Mouse (Mus musculus) urinary bladder, postnatal 10 days (tissue): ENCODE results near the gene Ccdc181.

Experiments used
- DNase-seq: peaks from one replicate; pipeline ENCODE4 v3.0.0; 2022; ENCODE audit warnings: low spot score

The Ccdc181 gene

DNA sequence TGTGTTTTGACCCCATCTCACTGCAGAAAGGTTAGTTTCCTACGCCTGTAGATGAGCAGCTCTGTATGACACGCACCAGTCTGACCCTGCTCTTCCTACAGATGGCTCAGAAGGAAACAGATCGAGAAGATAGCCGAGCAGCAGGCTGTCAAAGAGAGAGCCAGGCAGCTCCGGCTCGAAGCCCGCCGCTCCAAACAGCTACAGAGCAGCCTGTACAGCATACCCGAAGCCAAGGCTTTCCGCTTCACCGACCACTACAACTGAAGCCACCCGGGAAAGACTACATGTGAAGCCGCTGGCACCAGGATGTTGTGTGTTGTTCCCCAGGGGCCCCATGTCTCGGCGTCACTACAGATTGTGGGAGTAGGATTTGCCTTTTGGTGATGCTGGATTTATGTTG, 12.0 kb downstream of the Ccdc181 start:
- no peak for DNase-seq

DNA sequence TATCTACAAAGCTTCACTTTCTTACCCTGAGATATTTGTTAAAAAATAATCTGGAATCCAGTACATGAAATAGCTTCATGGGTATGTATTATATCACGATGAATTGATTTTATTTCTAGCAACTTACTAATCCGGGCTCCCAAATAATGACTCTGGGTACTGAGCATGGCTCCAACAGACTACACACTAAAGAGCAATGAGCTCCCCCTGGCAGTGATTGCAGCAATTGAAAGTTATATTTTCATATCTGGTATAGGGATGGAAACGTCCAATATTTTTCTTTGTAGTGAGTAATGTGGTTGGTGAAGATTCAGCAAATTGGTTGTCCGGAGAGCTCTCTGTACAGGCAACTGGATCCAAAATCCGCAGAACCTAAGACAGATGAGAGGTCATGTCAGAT, 16.7 kb downstream of the Ccdc181 start:
- no peak for DNase-seq

DNA sequence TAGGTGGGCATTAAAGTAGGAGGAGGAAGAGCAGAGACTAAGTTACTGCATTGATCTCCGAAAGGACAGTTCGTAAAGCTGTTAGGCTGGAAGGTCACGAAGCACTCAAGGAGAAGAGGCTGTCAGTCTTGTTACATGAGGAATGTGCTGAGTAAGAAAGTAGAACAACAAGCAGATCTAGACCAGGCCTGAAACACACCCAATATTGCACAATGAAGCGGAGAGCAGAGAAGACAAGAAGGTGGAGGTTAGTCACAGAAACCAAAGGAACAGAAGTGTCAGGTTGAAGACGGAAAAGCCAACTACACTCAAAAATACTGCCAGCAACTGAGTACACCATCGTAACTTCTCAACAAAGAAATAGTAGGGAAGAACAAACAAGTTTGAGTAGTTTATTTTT, 18.7 kb downstream of the Ccdc181 start:
- DNase-seq, result no peak

DNA sequence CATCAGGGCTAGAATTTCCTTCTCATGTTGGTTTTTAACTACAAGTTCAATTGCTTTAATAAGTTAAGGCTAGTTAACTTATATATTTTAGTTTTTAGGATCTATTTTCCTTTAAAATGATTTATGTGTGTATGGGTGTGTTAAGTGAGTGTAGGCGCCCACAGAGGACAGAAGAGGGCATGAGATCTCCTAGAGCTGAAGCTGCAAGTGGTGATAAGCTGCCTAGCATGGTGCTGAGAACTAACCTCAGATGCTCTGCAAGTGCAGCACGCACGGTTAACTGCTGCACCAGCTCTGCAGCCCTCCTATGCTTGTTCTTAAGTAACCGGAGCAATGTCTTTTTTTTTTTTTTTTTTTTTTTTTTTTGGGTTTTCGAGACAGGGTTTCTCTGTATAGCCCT, 21.1 kb downstream of the Ccdc181 start:
- DNase-seq, result no peak

DNA sequence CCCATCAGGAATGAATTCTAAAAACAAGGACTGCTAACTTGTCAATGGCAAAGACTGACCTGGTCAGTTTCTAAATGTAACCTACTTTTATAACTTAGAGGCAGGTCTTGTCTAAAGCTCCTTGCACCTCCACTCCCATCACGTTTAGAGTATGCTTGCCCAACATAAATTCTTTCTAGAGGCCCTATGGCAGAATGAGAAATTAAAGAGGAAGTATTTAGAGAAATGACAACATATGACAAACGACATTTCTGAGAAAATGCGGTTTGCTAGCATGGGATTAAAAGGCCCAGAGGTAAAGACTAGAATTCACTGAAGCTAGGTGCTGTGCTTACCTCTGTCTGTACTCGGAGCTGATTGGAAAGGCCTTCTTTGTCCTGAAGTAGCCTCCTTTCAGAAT, 26.6 kb downstream of the Ccdc181 start:
- no peak for DNase-seq

DNA sequence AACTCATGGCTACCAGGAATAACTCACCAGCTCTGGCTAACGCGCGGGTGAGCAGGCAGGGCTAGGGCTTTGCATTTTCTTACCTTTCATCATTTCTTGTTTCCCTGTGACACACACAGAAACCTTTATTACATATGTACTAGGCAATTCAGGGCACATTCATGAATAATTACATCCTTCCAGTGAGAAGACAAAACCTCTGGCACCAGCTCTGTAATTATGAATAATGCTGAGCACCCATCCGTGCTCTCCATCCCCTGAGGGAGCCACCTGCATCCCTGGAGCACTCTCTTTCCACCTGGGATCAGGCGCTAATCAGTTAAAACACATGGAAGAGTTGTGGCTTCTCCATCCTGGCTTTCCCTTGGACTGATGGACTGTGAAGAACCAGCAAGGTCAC, 28.4 kb downstream of the Ccdc181 start, which contains the start of gene Nme7:
TSS of gene Nme7 (plus strand) at position 301 of the 400 bp plus-strand sequence.
- DNase-seq, result no peak

DNA sequence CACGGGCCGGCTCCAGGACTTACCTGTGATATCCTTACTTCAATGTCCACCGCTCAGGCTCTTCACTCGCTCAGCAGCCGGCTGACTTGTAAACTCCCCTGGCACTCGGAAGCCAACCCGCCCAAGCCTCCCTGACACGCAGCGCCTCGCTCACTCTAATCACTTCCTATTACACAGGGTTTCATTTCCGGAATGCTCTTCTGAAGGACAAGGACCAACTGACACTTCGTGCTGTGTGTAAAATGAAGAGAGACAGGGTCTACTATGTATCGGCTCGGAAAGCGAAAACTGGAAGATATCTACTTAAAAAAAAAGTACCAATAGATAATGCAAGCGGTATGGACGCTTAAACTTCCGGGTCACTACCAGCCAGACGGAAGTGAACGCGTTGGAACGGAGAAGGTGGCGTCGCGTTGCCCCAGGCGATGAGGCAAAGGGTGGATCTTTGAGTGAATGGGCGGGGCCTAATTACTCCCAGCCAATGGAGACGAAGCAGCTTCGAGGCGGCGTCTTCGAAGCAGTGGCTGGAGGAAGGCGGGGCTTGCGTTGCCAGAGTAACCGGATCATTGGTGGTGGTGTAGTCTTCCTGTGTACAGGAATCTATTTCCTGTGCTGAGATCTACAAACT, 31.9 kb downstream of the Ccdc181 start, which contains the start of gene Blzf1:
TSS of gene Blzf1 (minus strand) at position 366 of the 628 bp plus-strand sequence.
- DNase-seq, result peak; percentile 92

DNA sequence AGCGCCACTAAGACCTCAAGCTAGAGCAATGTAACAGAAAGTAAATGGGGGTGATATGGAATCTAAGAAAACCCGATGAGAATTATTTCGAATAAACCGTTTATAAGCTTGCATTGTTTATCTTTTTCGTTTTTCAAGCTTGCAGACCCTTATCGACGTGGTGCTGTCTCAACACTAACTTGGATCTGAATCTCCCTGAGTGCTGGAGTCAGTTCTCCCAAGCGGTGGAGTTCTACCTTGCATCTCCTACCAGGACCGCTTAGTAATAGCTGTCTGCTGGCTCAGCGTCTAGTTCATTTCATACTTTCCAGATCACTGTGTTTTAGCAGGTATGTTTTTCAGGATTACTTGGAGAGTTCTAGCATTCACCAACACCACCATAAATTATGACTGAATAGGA, 32.5 kb downstream of the Ccdc181 start:
- DNase-seq, result no peak

DNA sequence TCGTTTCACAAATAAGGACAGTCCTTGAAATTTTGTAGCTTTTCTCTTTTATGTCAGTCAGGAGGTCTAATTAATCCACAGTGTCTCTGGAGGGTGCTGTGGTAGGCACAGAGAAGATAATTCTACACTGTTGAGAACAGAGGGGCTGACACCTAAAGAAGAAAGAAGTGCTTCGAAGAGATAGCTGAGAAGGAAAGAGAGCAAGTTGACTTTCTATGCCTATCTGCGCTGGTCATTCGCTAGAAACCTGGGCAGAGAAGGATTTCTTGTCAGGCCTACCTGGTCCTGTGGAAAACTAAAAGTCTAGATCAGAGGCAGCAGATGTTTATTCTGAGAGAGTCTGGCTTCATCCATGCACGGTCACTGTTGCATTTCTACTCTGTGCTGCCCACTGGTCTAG, 38.7 kb downstream of the Ccdc181 start:
- no peak for DNase-seq

DNA sequence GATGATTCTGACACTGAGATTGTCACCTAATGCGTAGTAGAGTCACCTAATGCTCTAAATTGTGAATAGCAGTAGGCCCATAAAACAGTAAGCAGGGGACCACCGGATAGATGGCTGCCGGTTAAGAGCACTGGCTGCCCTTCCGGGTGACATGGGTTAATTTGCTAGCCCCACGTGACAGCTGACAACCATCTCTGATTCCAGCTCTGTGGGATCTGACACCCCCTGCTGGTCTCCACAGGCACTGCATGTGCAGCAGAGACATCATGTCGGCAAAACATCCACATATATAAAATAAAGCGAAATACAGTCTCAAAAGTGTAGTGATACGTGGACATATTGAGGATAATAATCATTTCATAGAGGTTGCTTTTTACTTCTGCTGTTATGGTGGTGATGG, 39.9 kb downstream of the Ccdc181 start:
- no peak for DNase-seq

DNA sequence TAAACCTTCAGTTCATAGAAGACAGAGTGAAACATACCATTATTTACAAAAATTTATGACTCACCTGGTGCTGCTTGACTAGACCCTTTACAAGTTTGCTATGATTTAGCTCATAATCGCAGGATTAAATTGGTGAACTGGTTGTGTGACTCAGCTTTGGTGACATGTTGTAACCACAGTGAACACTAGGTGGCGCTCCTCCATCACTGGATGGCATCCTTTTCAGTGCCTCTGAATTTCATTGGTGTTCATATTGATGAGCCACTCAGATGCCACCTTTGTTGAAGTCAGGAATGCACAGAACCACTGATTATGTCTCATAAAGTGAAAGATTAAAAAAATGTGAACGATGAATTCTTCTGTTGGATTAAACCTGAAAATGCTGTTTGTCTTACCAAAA, 41.3 kb downstream of the Ccdc181 start:
- DNase-seq, result no peak

DNA sequence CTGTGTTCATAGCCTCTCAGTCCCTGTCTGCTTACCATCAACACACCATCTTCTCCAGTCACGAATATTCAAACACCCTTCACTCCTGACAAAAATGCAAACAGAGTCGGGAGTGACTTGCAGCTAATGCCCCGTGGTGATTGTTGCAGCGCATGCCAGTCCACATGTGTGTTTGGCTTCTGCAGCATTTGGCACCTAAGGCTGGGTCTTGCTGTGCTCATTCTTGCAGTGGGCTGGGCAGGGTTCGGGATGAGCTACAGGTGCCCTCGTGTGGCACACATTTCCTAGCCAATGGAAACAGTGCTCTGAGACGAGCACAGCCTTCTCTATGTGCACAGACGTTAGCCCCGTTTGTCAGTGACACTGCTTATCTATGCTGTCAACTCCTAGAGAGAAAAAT, 41.9 kb downstream of the Ccdc181 start:
- no peak for DNase-seq

DNA sequence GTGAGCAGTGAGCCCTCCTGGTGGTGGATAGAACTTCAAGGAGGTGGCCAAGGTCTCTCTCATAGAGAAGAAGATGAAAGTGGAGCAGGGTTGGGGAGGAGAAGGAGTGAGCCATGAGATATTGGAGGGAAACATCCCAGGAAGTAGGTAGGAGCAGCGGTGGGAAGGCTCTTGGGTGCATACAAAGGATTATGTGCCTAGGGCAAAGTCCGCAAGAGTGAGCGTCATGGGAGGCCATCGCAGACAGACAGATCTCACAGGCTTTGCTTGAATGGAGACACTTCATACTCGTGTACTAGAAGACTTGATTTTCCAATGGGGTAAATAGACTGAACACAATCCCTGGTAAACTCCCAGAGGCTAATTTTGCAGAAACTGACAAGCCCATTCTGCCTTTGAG, 43.1 kb downstream of the Ccdc181 start:
- no peak for DNase-seq

DNA sequence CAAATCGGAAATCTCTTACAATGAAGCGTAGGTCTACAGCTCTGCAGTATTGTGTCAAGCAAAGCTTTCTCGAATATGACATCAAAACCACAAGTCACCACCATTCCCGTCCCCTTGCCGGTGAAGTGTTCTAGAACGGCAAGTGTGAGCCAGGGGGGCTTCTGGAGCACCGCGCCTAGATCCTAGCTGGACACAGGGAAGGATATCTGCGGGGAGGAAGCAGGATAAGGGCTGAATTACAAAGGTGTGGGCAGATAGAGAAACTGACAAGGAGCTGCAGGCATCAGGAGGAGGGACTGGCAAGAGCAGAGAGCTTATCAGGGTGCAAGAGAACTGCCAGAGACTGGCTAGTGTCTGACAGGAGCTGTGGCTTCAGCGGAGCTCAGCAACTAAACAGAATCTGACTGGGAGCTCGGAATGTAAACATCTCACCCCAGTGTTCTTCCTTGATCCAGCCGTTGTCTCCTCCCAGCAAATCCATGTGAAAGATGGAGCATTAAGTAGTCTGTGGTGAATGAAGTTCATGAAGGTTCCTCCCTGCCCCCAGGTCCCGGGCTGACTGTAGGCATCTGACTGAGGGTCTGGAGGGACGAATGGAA, 44.3 kb downstream of the Ccdc181 start:
- DNase-seq, result no peak

DNA sequence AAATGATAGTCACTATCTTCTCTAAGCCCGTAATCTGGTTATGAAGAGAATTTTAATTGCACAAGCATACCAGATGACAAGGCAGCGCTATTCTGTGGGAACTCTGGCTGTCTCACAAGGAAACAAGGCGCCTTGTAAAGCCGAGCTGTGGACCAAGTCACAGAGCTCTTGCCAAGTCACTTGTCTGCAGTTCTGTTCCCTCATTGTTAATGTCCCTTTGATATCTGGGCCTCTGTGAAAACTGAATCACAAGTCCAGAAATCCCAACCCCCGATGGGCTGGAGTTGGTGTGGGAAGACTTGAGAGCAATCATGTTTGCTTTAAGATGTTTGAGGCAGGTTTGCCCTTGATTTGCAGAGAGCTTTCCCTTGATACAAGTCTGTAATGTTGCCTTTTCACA, 45.3 kb downstream of the Ccdc181 start:
- no peak for DNase-seq

DNA sequence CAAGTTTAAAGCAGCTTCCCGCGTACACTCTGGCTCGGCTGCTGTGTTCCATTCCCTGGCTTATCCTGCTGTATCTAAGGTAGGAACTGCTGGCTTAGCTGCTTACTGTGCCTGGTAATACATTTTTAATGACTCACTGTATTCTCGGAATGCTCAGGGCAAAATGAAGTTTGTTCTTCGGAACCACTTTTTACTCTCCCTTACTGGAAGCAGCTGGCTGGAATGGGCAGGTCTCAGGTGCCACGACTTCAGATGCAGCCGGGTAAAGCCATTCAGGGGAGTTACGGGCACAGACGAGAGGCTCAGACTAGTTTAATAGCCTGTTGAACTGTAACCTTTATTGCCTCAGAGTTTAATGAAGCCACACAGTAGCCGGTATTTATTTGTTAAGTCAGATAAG, 46.0 kb downstream of the Ccdc181 start:
- no peak for DNase-seq

DNA sequence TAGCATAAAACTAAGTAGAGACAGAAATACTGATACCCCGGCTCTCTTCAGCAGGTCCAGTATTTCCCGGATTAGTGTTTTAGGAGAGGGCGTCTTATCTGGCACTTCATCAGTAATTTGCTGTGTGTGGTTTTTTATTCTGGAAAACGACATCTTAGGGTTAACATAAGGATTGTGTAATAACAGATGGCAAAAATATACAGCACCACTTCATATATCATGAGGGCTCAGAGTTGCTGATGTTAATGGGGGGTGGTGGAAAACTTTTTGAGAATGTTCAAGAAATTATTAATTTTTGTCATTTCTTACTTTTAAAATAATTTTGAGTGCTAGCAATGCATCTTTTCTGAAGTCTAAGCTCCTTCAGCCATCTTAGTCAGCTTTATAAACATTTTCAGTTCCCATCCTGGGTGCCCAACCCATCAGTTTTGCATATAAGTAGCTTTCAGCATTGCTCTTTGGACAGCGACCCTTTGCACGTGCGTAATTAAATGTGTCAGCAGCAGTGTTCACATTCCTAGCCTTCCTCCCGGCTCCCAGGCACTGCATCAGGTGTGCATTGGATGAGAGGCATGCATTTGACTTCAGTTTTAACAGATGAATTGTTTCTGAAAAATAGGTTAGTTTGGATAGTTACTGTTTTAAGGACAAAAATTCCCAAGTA, 47.7 kb downstream of the Ccdc181 start:
- DNase-seq, result no peak

DNA sequence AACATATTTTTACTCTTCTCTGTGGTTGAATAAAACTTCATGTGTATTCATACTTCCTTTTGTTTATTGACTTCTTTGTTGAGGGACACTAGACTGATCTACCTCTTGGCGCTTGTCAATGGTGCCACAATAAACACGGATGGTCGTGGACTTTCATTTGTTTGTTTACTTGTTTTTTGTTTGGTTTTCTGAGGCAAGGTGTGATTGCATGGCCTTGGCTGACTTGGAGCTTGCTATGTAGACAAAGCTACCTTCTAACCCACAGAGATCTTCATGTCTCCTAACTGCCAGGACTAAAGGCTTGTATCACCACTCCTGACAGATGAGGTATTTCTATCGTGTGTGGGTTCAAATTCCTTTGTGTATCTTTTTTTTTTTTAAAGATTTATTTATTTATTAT, 48.8 kb downstream of the Ccdc181 start:
- DNase-seq, result no peak

DNA sequence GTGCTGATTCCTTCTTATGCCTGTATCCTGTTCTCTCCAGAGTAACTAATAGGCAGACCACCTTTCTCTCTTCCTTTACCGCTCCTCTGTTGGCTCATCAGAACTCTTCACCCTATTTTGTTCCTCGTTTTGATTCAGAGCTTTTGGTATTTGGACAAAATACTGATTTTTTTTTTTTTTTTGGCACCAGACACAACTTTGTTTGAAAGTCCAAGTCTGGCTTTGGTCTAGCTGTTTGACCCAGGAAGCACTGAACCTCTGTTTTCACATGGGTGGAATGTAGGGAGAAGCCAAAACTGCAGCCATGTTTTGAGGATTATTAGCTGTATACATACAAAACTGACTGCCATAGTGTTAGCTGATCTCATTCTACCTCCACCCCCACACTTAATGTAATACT, 49.5 kb downstream of the Ccdc181 start:
- no peak for DNase-seq

DNA sequence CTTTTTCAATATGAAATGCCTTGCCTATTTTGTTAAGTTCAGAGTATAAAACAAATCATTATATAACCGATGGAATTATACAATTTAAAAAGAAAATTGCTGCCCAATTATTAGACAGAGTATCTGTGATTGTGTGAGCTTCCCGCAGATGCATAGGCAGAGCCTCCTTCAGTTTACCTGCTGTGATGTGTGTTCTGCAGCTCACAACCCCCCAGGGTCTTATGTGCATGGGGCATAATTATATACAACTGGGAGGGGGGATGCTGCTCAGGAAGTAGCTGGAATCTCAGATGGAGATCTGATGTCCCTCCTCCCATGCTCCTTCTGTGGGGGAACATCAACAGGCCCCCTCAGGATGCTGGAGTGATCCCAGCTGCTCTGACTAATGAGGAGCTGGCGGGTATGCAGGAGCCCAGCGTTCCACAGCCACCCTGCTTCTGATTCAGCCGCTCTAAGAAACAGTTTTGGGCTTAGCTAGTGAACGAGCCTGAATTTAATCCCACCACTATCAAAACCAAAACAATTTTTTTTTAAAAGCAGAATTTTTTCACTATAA, 51.3 kb downstream of the Ccdc181 start:
- DNase-seq, result no peak

DNA sequence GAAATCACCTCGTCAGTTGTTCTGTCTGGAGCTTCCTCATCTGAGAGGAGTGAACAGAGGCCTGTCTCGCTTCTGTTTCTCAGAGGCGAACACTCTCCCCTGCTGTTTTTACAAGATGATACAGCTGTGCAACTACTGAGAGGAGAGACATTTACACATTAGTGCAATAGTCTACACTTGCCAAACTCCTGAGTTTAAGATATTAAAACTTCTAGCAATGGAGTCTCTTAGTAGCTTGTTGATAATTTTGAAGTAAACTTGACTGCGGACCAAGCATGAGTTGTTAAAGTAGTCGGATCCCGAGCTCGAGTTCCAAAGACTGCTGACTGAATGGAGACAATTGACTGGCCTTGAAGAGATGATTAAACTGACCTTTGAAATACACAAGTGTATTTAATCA, 52.4 kb downstream of the Ccdc181 start:
- no peak for DNase-seq

DNA sequence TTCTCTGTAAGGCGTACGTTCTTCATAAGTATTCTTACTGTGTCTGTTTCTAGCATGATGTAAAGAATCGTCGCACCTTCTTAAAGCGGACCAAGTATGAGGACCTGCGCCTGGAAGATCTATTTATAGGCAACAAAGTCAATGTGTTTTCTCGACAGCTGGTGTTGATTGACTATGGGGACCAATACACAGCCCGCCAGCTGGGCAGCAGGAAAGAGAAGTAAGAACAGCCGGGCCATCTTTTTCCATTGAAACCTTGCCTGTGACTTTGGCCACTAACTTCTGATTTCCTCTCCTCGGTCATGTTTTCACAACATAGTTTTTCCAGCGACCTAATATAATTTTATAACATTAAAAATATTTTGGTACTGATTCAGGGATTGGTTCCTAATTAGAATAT, 57.2 kb downstream of the Ccdc181 start:
- no peak for DNase-seq

DNA sequence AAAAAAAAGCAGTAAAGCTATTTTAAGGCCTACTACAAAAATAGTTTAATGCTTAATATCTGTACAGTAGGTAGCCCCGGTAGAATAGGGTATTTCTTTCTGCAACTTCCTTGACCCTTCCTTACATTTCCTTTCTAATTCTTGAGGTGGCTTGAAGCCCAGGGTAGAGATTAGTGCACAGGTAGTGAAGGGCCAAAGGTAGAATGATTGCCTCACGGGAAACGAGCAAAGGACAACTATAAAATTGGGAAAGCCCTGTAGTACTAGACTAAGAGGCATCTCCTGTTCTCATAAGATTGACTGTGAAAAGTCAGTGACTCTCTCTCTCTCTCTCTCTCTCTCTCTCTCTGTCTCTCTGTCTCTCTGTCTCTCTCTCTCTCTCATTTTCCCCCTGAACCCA, 60.0 kb downstream of the Ccdc181 start:
- no peak for DNase-seq
